Mouse (Mus musculus) gastrocnemius, adult 2 months (tissue): ENCODE results near the gene Dhx9. TPM values are rescaled to one million over a fixed set of nuclear protein-coding genes. Genes with fewer than 3 reads are reported as not detected.
A peak's percentile ranks its signal among the peaks of the same experiment; 100 is the strongest.

Source experiments
- DNase-seq: peaks from one replicate; pipeline ENCODE4 v3.0.0; 2022
- H3K27ac ChIP-seq: fragments of 200-600 bp; 2 replicates; pipeline ENCODE4 v1.8.1; 2022; ENCODE audit warnings: mild to moderate bottlenecking
- H3K4me3 ChIP-seq: fragments of 200-600 bp; 2 replicates; pipeline ENCODE4 v1.8.1; 2022; ENCODE audit warnings: mild to moderate bottlenecking, moderate library complexity
- CTCF ChIP-seq: fragments of 200-600 bp; IDR thresholded peaks from 2 replicates; pipeline ENCODE4 v1.8.1; 2022; ENCODE audit warnings: antibody characterized with exemption, mild to moderate bottlenecking, moderate library complexity
- intact Hi-C: fragments of 180-260 bp; cut with DNase I; formaldehyde crosslinking; loops from one replicate; pipeline ENCODE4 v1.15.1; 2025
- total RNA-seq, 2 experiments: library from RNA; stranded (reverse); gene quantifications; 2 replicates each; pipeline ENCODE4 v1.2.3; 2021

Dhx9 gene
- total RNA-seq, 2 experiments from 2014 or later = 26.1 to 29.5 TPM

DNA sequence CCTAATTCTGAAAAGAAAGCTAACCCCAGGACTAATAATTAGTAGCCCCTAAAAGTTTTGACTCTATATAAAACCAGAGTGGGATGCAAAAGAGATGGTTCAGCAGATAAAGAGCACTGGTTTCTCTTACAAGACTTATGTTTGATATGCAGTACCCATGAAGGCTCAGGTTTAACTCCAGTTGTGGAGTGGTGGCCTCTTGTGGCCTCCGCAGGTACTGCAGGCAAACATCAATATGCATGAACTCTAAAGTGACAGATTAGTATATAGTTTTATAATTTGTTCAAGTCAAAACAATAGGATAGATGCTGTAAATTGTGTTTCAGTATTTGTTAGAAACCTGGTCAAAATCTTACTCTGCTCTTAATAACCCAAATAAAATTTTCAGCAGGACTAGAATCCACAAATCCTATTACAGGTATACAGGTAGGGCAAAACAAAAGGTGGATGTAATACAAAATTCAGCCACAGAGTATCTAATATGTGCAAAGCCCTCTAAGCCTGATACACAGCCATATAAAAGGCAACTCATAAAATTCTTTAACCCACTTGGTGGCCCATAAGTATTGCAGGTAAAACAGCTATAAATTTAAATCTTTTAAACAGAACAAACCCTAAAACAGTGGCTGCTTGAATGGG, 7.0 kb downstream of the Dhx9 start:
- DNase-seq = peak; percentile 59
- Histone ChIP-seq H3K27ac (no peak overlapping the region), H3K4me3 (no peak overlapping the region)
- TF ChIP-seq CTCF = peak; percentile 88
- intact Hi-C loops = no loop called here

DNA sequence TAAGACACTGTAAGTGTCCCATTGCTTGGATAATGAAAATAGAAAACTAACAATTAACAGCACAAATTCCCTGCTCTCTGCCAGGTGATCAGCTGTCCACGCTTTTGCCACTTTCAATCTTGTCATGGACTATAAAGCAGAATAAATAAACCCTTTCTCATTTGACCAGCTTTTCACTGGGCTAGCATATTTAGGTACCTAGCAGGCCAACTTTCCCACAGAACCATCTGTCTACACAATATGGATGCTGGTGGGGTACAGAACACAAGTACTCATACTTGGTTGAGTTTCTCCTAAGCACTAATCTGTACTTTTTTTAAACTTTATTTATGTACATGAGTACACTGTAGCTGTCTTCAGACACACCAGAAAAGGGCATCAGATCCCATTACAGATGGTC, 8.2 kb downstream of the Dhx9 start:
- no peak overlapping the region for H3K27ac ChIP-seq
- DNase-seq = no peak
- no peak overlapping the region for H3K4me3 ChIP-seq
- no peak for TF ChIP-seq CTCF
- intact Hi-C loops = no loop called here

DNA sequence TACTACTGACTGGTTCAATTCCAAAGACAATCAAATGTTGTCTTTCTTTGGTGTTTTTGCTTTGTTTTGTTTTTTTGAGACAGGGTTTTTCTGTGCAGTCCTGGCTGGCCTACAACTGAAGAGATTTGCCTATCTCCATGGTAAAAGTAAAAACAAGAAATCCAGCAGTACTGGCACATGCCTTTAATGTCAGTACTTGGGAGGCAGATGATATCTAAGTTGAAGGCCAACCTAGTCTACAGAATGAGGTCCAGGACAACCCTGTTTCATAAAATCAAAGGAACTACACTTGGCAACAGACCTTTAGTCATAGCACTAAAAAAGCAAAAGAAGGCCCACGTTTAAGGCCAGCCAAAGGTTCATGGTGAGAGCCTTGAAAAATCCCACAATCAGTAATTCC, 25.7 kb downstream of the Dhx9 start:
- no peak overlapping the region for H3K4me3 ChIP-seq
- H3K27ac ChIP-seq = no peak overlapping the region
- intact Hi-C loops = loop anchor here (10.0 kb wide), 1 partner anchor 607 kb away; no protein-coding TSS in a partner anchor
- no peak for DNase-seq
- TF ChIP-seq CTCF = no peak

DNA sequence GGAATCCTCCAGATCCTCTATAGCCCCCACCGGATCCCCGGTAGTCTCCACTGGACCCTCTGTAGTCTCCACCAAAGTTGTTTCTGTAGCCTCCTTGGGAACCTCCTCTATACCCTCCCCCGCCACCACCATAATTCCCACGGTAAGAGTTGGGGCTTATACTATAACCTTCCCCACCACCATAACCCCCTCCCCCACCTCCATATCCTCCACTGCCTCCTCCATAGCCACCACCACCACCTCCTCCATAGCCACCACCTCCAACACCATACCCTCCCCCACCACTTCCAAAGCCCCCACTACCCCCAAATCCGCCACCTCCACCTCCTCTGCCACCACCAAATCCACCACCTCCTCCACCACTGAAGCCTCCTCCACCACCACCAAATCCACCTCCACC, 31.3 kb downstream of the Dhx9 start:
- intact Hi-C loops = no loop called here
- DNase-seq = no peak
- TF ChIP-seq CTCF = no peak

DNA sequence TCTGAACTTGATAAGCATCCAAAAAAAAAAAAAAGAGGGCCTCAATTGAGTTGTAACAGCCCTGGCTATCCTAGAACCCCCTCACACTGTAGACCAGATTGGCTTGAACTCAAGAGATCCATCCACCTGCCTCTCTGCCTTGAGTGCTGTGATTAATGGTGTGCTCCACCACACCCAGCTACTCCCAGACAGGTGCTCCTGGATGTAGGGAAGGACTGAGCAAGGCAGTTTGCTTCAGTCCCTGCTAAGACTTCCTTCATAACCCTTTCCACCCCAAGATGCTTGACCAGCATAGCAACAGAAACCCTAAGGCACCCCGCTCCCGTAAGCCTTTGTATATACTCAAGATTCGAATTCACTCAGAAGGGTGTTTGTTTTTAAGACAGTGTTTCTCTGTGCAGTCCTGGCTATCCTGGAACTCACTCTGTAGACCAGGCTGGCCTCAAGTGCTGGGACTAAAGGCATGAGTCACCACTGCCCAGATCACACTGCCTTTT, 34.3 kb downstream of the Dhx9 start:
- Histone ChIP-seq H3K4me3 (no peak overlapping the region), H3K27ac (no peak overlapping the region)
- DNase-seq = no peak
- intact Hi-C loops = no loop called here
- TF ChIP-seq CTCF = no peak

More for the DNA sequence above, 31.3 kb downstream of the Dhx9 start:
- no peak overlapping the region for H3K4me3 ChIP-seq
- H3K27ac ChIP-seq = no peak overlapping the region

DNA sequence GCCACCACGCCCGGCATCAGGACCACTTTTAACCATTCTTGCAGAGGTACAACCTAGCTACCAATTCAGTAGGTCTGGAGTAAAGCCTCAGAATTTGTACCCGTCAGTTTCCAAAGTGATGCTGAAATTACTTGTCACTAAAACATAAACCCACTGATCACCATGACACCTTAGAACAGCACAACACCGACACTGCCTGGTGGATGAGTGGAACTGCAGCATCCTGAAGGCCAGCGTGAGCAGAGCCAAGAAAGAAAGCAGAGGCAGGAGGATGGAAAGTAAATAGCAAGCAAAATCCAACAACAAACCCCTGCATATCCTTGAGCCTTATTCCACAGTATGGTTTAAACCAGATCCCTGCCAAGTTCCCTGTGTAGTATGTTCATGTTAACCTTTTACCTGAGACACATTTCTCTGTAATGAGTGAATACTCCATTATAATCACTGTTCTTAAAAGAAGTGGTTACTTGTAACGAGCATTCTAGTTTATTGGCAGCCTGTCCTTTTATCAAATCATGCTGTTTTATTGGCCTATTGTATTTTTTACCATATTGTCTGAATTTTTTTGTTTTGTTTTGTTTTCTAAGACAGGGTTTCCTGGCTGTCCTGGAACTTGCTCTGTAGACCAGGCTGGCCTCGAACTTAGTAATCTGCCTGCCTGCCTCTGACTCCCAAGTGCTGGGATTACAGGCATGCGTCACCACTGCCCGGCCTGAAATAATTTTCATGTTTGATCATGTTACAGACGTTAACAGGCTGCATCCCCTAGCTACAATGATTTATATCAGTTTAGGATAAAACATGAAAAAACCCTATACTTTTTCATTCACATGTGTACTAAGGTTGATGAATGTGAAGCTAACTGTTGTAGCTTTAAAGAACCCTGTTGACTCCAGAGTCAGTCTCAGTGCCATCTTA, 36.0 kb downstream of the Dhx9 start:
- TF ChIP-seq CTCF = peak; percentile 70
- Histone ChIP-seq H3K4me3 (no peak overlapping the region), H3K27ac (no peak overlapping the region)
- intact Hi-C loops = no loop called here
- peak; percentile 34 for DNase-seq

DNA sequence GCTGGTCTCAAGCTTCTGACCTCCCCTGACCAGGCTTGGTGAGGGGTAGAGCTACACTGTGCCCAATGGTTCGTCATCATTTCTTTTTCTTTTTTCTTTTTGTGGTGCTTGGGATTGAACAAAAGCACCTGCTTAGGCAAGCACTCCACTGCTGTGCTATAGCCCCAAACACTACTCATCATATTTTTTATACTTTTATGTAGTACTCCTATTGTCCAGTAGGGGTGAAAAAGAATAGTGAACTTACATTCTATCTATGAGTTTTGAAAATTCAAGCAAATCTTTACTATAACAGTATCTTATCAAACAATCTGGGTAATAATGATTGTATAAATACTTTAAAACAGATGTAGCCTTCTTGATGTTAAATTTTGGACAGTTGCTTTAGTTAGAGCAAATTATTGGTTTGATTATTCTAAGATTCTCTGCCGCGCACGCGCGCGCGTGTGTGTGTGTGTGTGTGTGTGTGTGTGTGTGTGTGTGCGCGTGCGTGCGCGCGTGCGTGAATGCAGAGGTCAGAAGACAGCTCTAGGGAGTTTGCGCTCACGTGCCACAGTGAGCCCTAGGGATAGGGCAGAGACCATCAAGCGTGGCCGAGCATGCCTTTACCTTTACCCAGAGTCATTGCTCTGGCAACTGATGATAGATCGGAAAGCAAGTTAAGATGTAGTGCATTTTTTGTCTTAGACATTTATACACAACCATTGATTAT, 41.2 kb downstream of the Dhx9 start:
- no peak overlapping the region for H3K4me3 ChIP-seq
- intact Hi-C loops = no loop called here
- TF ChIP-seq CTCF = peak; percentile 29; the same call in 1 of the 2 replicates

DNA sequence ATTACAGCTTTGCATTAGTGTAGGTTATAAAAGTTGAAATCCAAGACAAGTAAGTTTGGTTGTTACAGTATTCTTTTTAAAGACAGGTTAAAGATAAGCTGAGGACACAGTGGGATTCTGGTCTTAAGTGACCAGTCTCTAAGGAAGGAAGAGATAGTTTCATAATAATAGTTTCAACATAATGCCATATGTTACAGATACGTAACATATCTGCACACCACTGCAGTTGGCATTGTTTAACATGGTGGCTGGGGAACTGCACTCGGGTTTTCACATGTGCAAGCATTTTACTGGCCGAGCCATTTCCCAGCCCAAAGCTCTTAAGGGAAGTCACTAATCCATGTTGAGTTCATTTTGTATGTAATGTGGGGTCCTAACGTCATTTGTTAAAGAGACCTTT, 43.8 kb downstream of the Dhx9 start:
- TF ChIP-seq CTCF = no peak
- H3K27ac ChIP-seq = no peak overlapping the region
- no peak overlapping the region for H3K4me3 ChIP-seq
- intact Hi-C loops = no loop called here
- no peak for DNase-seq

More for the DNA sequence above, 41.2 kb downstream of the Dhx9 start:
- DNase-seq = no peak
- no peak overlapping the region for H3K27ac ChIP-seq

DNA sequence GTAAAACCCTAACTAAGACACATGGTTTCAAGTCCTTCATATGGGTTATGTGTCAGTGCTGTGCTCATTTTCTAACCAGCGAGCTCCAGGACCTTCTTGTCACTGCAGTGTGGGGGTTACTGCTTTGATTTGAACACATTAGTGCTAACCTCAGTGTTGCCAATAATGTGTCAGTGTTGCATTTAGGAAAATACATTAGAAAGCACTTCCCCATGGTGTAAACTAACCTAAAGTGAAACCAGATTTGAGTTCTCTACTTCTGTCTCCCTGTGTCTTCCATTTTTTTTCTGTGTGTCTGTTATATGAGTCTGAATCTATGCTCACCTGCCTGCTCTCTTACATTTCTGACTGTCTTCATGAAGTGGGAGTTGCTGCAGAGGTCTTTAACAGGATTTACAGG, 44.4 kb downstream of the Dhx9 start:
- intact Hi-C loops = no loop called here

DNA sequence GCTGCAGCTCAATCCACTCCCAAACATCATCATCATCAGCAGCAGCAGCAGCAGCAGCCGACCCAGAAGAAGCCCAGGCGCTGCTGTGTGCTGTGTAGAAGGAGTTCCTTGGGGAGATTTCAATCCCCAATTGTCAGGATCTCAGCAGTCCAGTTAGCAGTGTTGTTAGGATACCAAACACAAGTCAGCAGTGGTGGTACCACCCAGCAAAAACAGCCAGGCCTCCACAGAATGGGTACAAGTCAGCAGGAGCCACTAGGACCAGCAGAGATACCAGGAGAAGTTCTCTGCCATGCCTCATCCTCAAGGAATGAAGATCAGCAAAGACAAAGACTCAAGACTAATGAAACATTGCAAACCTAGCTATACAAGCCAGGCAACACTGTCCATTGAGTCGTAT, 45.8 kb downstream of the Dhx9 start:
- no peak for TF ChIP-seq CTCF
- intact Hi-C loops = no loop called here
- H3K27ac ChIP-seq = no peak overlapping the region
- DNase-seq = no peak
- no peak overlapping the region for H3K4me3 ChIP-seq

More for the DNA sequence above, 44.4 kb downstream of the Dhx9 start:
- Histone ChIP-seq H3K27ac (no peak overlapping the region), H3K4me3 (no peak overlapping the region)
- no peak for TF ChIP-seq CTCF
- no peak for DNase-seq

DNA sequence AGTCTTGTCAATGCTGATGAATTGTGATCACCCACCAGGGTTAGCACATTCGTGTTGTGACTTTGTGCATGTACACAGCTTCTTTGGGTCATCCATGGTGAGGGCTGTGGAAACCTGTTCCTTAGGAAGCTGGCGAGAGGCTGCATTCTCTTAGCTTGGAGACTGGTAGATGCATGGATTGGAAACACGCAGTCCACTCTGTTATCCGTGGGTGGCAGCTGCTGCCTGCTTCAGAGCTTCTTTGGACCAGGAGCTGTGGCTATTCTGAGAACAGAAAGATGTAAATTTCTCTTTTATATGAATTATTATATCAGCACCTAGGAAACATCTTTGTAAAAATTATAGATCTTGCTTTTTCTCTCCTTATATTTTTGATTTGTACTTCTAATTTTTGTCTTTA, 46.7 kb downstream of the Dhx9 start:
- Histone ChIP-seq H3K4me3 (no peak overlapping the region), H3K27ac (no peak overlapping the region)
- no peak for TF ChIP-seq CTCF
- intact Hi-C loops = no loop called here
- DNase-seq = no peak

DNA sequence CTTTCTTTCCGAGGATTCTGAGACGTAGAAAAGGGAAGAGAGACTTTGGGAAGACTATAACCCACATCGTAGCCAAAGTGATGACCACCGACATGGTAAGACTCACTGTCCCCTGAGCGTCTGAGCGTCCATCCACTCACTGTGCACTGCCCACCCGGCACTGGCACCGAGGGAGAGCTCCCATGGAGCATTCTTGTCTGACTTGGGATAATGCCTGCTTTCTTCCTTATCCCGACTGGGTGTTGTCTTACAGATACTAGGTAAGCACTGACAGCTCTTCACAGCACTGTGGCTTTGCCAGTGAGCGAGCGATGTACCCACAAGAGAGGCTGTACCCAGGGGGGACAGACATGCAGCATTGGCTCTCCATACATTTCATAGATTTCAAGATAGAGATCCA, 49.9 kb downstream of the Dhx9 start:
- intact Hi-C loops = no loop called here
- DNase-seq = no peak
- no peak overlapping the region for H3K4me3 ChIP-seq
- H3K27ac ChIP-seq = no peak overlapping the region
- TF ChIP-seq CTCF = no peak
